ENCODE assay signal across 9 mouse cellular contexts in genomic region chr2:27237342-27237741, GRCm38 (mm10). TPM values are rescaled to one million over a fixed set of nuclear protein-coding genes. Genes with fewer than 3 reads are reported as not detected.
DNase-seq lines count a peak whose midpoint lies in the region; ATAC-seq and TF ChIP-seq lines count a peak whose summit lies in the region.
"Had no signal": no experiment of that assay in that cellular context is flagged by ENCODE, and none has a peak within 500 bp of the region (broad histone marks: within the 10 kb centered on the region; RNA-seq: fewer than 3 reads in every experiment).

No protein-coding gene starts in this region.

- WGBS in heart, postnatal 0 days = 35% methylated on average over 4 of the region's 4 CpGs
- WGBS in midbrain, embryonic 13.5 days = 18% methylated on average over 4 of the region's 4 CpGs

- H3K9me3 ChIP-seq in heart, postnatal 0 days (replicated peaks; ENCODE audit: control insufficient read depth, low read length) = no peaks in the 10 kb centered on the region
- H3K9me3 ChIP-seq in midbrain, embryonic 13.5 days = no peaks in the 10 kb centered on the region
- H3K9me3 ChIP-seq: embryonic facial prominence, embryonic 13.5 days had no signal

- H3K27me3 ChIP-seq in heart, postnatal 0 days (ENCODE audit: control insufficient read depth, insufficient read depth, low read length) = no peaks in the 10 kb centered on the region
- H3K27me3 ChIP-seq in midbrain, embryonic 13.5 days = no peaks in the 10 kb centered on the region
- H3K27me3 ChIP-seq in testis, adult 2 months (ENCODE audit: control insufficient read depth, insufficient read depth, low read length) = no peaks in the 10 kb centered on the region
- H3K27me3 ChIP-seq: embryonic facial prominence, embryonic 13.5 days had no signal

- H3K4me2 ChIP-seq in heart, postnatal 0 days (ENCODE audit: low read depth, low read length) = no peak overlapping the region
- no peak overlapping the region for H3K4me2 ChIP-seq in midbrain, embryonic 13.5 days (replicated peaks)
- H3K4me2 ChIP-seq: embryonic facial prominence, embryonic 13.5 days had no signal

- no peak overlapping the region for H3K9ac ChIP-seq in heart, postnatal 0 days (replicated peaks; ENCODE audit: low read depth, low read length)
- H3K9ac ChIP-seq in midbrain, embryonic 13.5 days (replicated peaks) = no peak overlapping the region
- H3K9ac ChIP-seq: embryonic facial prominence, embryonic 13.5 days had no signal

- no peak overlapping the region for H3K27ac ChIP-seq in heart, postnatal 0 days (ENCODE audit: low read depth)
- no peak overlapping the region for H3K27ac ChIP-seq in cortical plate, adult 2 months (ENCODE audit: insufficient read depth, low read length)
- no peak overlapping the region for H3K27ac ChIP-seq in midbrain, embryonic 13.5 days
- H3K27ac ChIP-seq in testis, adult 2 months (ENCODE audit: control insufficient read depth, insufficient read depth, low read depth, low read length) = no peak overlapping the region
- H3K27ac ChIP-seq: embryonic facial prominence, embryonic 13.5 days had no signal

- H3K36me3 ChIP-seq in heart, postnatal 0 days (replicated peaks; ENCODE audit: control insufficient read depth, insufficient read depth, low read length) = 0 out of 2 replicates have a peak, but pooled peaks cover 11% of the 10 kb centered on the region
- no peaks in the 10 kb centered on the region for H3K36me3 ChIP-seq in midbrain, embryonic 13.5 days
- no peaks in the 10 kb centered on the region for H3K36me3 ChIP-seq in testis, adult 2 months (ENCODE audit: control insufficient read depth, insufficient read depth, low read length)
- H3K36me3 ChIP-seq: embryonic facial prominence, embryonic 13.5 days had no signal

- DNase-seq in heart, postnatal 0 days (ENCODE audit: low spot score) = peak; percentile 55
- no peak for DNase-seq in heart, postnatal 25 days (ENCODE audit: low spot score)
- DNase-seq in adipocyte (ENCODE audit: low spot score) = peak; percentile 62
- peak; percentile 70 for DNase-seq in left cerebral cortex, postnatal 4 days

- peaks cover 8% of the 10 kb centered on the region for H3K4me1 ChIP-seq in heart, postnatal 0 days (ENCODE audit: control insufficient read depth, insufficient read depth)
- no peaks in the 10 kb centered on the region; the same call in 1 of the 2 replicates for H3K4me1 ChIP-seq in cortical plate, adult 2 months (ENCODE audit: control insufficient read depth, insufficient read depth, low read length)
- H3K4me1 ChIP-seq in midbrain, embryonic 13.5 days (replicated peaks) = 0 out of 2 replicates have a peak, but pooled peaks cover 1% of the 10 kb centered on the region
- no peaks in the 10 kb centered on the region for H3K4me1 ChIP-seq in testis, adult 2 months (ENCODE audit: control insufficient read depth, insufficient read depth, low read length)

- peak; percentile 93 for TF ChIP-seq CTCF in heart, postnatal 0 days (IDR thresholded peaks at IDR 0.05; ENCODE audit: low read depth)
- TF ChIP-seq CTCF in cortical plate, adult 2 months (IDR thresholded peaks at IDR 0.05; ENCODE audit: extremely low read depth, insufficient read depth, low read length) = peak; percentile 89
- TF ChIP-seq CTCF in testis, adult 2 months (IDR thresholded peaks at IDR 0.05; ENCODE audit: control insufficient read depth, insufficient read depth, insufficient replicate concordance, low read depth, low read length) = peak; percentile 82; the same call in 1 of the 2 replicates

- ATAC-seq in heart, postnatal 0 days (ENCODE audit: insufficient read depth, low read depth) = peak; percentile 47
- peak; percentile 46 to 68; a peak in 3 of 4 replicates for ATAC-seq in hematopoietic stem cell, adult 5-6 weeks (replicated peaks in 1 of 2; ENCODE audit: insufficient read depth in 1 of 2, low FRiP score in 2 of 2, low TSS enrichment in 1 of 2, low read depth in 1 of 2, poor library complexity in 2 of 2, severe bottlenecking in 2 of 2)
- ATAC-seq in midbrain, embryonic 13.5 days = peak; percentile 75

- intact Hi-C loops in heart, postnatal 25 days (cut with DNase I) = loop anchor here (1.0 to 10.0 kb wide), 5 partner anchors 163 to 590 kb away; partner anchors contain the start of genes Adamtsl2, Mymk, Stkld1 and Surf4
- intact Hi-C loops in left cerebral cortex, postnatal 4 days (cut with DNase I) = loop anchor here (5.0 to 10.0 kb wide), 3 partner anchors 195 to 593 kb away; partner anchors contain the start of genes Stkld1 and Surf4

- no peak for TF ChIP-seq EP300 in heart, postnatal 0 days (IDR thresholded peaks at IDR 0.05; ENCODE audit: low read depth)

- no peak for TF ChIP-seq POLR2A in cortical plate, adult 2 months (IDR thresholded peaks at IDR 0.05; ENCODE audit: extremely low read depth, insufficient read depth, low read length)
- TF ChIP-seq POLR2A in testis, adult 2 months (IDR thresholded peaks at IDR 0.05; ENCODE audit: control insufficient read depth, low read depth, low read length) = no peak

- H3K4me3 ChIP-seq in heart, postnatal 0 days (ENCODE audit: low read depth, low read length) = no peak overlapping the region
- no peak overlapping the region for H3K4me3 ChIP-seq in cortical plate, adult 2 months (ENCODE audit: insufficient read depth, low read length)
- no peak overlapping the region for H3K4me3 ChIP-seq in midbrain, embryonic 13.5 days (replicated peaks)
- H3K4me3 ChIP-seq in testis, adult 2 months (ENCODE audit: control insufficient read depth, low read depth, low read length) = no peak overlapping the region
- H3K4me3 ChIP-seq: embryonic facial prominence, embryonic 13.5 days had no signal

RNA-seq across cellular contexts. Expression of gene Sardh, which starts 10.8 kb away (rescaled TPM):
- 31.6 and 46.8 TPM in 2 replicates for total RNA-seq in heart, postnatal 0 days (2014; rRNA removed; ENCODE audit: low replicate concordance)
- 18.1 and 20.7 TPM in 2 replicates for polyA plus RNA-seq in heart, postnatal 0 days (2015; fragmentation: Nextera tagmentation; extraction: Ambion mirVana)
- 10 to 100 TPM in 1 of 2 experiments, 1 to 10 TPM in 1; 9.7 to 10.2 TPM for total RNA-seq in heart, postnatal 25 days (2021)
- polyA plus RNA-seq in cortical plate, adult 2 months (2012; rRNA removed) = 7.9 and 8.3 TPM in 2 replicates
- not detected in 2 replicates for total RNA-seq in hematopoietic stem cell, adult 5-6 weeks (2017)
- 1 to 10 TPM; 5.2 to 7.3 TPM for total RNA-seq in left cerebral cortex, postnatal 4 days (2021)
- polyA plus RNA-seq in midbrain, embryonic 13.5 days (2015; fragmentation: Nextera tagmentation; extraction: Ambion mirVana) = 2.6 and 3.7 TPM in 2 replicates
- polyA plus RNA-seq in testis, adult 2 months (2012; rRNA removed) = 1.7 and 3.1 TPM in 2 replicates
